Mouse (Mus musculus) embryonic fibroblast, embryonic 13.5 days (primary cell): ENCODE measurements at regions not wholly inside any gene's neighbourhood (a gene's known extent, or its start where the extent isn't known, plus 50 kb on each side); places are given as distances from the start of the nearest gene placed in this dataset.

Experiments
- H3K27ac ChIP-seq: 2 replicates; pipeline ENCODE4 v1.5.1; 2012; ENCODE audit warnings: low read length, control low read depth, inconsistent platforms; ENCODE audit not compliant: insufficient read depth
- H3K4me1 ChIP-seq: 2 replicates; pipeline ENCODE4 v1.6.1; 2011; ENCODE audit warnings: low read length; ENCODE audit not compliant: control insufficient read depth, insufficient read depth
- H3K4me3 ChIP-seq: 2 replicates; pipeline ENCODE4 v1.5.1; 2011; ENCODE audit warnings: mild to moderate bottlenecking, control low read depth, low read length; ENCODE audit not compliant: insufficient read depth
- CTCF ChIP-seq: IDR thresholded peaks from 2 replicates; pipeline ENCODE4 v1.5.1; 2011; ENCODE audit warnings: mild to moderate bottlenecking, control low read depth, low read length, moderate library complexity, borderline replicate concordance; ENCODE audit not compliant: insufficient read depth
- POLR2A ChIP-seq: IDR thresholded peaks from 2 replicates; pipeline ENCODE4 v1.6.1; 2011; ENCODE audit warnings: low read depth, mild to moderate bottlenecking, control low read depth, low read length, moderate library complexity

DNA sequence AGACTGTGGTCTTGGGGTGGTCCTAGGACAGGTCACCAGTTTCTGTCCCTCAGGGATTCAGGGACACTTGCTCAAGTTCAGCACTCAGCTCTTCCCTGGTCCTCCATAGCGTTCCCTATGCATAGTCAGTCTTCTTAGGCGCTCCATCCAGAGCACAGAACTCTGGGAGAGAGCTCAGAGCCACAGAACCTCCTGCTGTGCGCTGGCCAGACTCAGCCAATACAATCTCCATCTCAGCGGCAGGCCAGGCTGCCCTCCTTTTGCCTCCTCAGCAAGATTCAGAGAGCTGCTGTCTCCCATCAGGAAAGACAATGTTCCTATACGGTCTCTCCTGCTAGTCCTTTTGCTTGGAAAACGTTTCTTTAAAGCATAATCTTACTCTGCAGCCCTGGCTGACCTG is 51.1 kb upstream of the Otos start:
- Histone ChIP-seq H3K4me3 (no peak overlapping the region), H3K27ac (no peak overlapping the region), H3K4me1 (0 out of 2 replicates have a peak, but pooled peaks cover 3% of the 10 kb centered on the region)
- no peak for TF ChIP-seq CTCF
- no peak for TF ChIP-seq POLR2A

DNA sequence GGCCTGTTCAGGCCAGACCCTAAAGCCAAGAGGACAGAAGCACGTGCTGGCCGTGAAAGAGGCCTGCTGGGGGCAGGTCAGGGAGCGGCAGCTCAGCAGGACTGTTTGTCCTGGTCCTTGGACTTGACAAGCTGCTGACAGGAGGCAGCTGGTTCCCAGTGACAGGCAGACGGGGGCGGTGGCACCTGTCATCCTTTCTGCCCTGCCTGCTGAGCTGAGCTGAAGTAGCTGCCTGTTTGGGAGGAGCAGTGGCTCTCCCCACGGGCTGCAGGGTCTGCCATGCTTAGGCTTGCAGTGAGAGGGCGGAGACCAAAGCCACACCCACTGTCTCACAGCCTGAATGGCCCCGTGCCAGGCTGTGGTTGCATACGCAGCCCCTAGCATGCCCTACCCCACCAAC is 50.4 kb upstream of the Otos start:
- Histone ChIP-seq H3K27ac (no peak overlapping the region), H3K4me3 (no peak overlapping the region), H3K4me1 (0 out of 2 replicates have a peak, but pooled peaks cover 3% of the 10 kb centered on the region)
- TF ChIP-seq POLR2A (no peak), CTCF (no peak)

DNA sequence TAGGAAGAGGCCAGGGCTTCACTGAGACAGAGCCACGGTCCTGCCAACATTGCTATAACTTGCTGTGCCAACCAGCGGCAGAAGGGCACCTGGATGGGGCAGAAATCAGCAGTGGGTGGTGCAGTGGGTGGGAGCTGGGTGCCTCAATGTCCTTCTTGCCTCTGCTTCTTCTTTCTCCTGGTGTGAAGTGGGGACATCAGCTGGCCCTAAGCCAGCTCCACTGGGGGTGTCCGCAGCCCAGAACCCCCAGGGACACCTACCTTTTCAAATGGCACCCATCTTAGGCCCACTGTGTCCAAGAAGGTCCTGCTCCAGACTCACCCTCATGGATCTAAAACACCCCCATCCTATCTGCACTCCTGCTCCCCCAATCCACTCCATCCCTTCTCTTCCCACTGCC is 49.9 kb upstream of the Otos start:
- Histone ChIP-seq H3K4me3 (no peak overlapping the region), H3K27ac (no peak overlapping the region), H3K4me1 (0 out of 2 replicates have a peak, but pooled peaks cover 3% of the 10 kb centered on the region)
- TF ChIP-seq POLR2A: no peak
- no peak for TF ChIP-seq CTCF
